Mouse (Mus musculus) layer of hippocampus, postnatal 14 days (tissue): ENCODE measurements at regions not wholly inside any gene's neighbourhood (a gene's known extent, or its start where the extent isn't known, plus 50 kb on each side); places are given as distances from the start of the nearest gene placed in this dataset.
A peak's percentile ranks its signal among the peaks of the same experiment; 100 is the strongest.

ENCODE experiments used
- DNase-seq, 2 experiments: peaks; one replicate each; pipeline ENCODE4 v3.0.0; 2021 to 2022; ENCODE audit warnings: low spot score in 2 of 2, mixed read lengths in 1 of 2

GRCm38 (mm10) chr15:61770721-61771542 lies 848.1 kb upstream of the A1bg start:
- no peak for DNase-seq

- peak in 1 of 2 experiments; percentile 10 for DNase-seq
Observed at GRCm38 (mm10) chr15:61766544-61767094, 843.8 kb upstream of the A1bg start.

GRCm38 (mm10) chr15:61753802-61754201 lies 831.0 kb upstream of the A1bg start:
- DNase-seq: no peak

GRCm38 (mm10) chr15:61723696-61724095 lies 800.9 kb upstream of the A1bg start:
- peak in 1 of 2 experiments; percentile 2 for DNase-seq

GRCm38 (mm10) chr15:61718486-61718885 lies 795.7 kb upstream of the A1bg start:
- DNase-seq: no peak

GRCm38 (mm10) chr15:61717216-61717615 lies 794.4 kb upstream of the A1bg start:
- DNase-seq: no peak

- DNase-seq: no peak
Observed at GRCm38 (mm10) chr15:61713953-61714352, 791.1 kb upstream of the A1bg start.

- no peak for DNase-seq
Observed at GRCm38 (mm10) chr15:61708928-61709327, 786.1 kb upstream of the A1bg start.

GRCm38 (mm10) chr15:61707952-61708351 lies 785.1 kb upstream of the A1bg start:
- peak in 1 of 2 experiments; percentile 20 for DNase-seq

- DNase-seq: no peak
Observed at GRCm38 (mm10) chr15:61692679-61693078, 769.9 kb upstream of the A1bg start.

GRCm38 (mm10) chr15:61690425-61690824 lies 767.6 kb upstream of the A1bg start:
- peak; percentile 49 to 51 for DNase-seq

- no peak for DNase-seq
Observed at GRCm38 (mm10) chr15:61689776-61690397, 767.1 kb upstream of the A1bg start.

GRCm38 (mm10) chr15:61682968-61683367 lies 760.2 kb upstream of the A1bg start:
- no peak for DNase-seq

GRCm38 (mm10) chr15:61670556-61670955 lies 747.7 kb upstream of the A1bg start:
- no peak for DNase-seq

- DNase-seq: peak; percentile 4 to 40
Observed at GRCm38 (mm10) chr15:61660581-61660980, 737.8 kb upstream of the A1bg start.

GRCm38 (mm10) chr15:61656951-61657350 lies 734.1 kb upstream of the A1bg start:
- peak in 1 of 2 experiments; percentile 13 for DNase-seq

GRCm38 (mm10) chr15:61654846-61655245 lies 732.0 kb upstream of the A1bg start:
- no peak for DNase-seq

- DNase-seq: no peak
Observed at GRCm38 (mm10) chr15:61653853-61654252, 731.0 kb upstream of the A1bg start.

GRCm38 (mm10) chr15:61618638-61619500 lies 696.1 kb upstream of the A1bg start:
- DNase-seq: no peak

- DNase-seq: no peak
Observed at GRCm38 (mm10) chr15:61610662-61611061, 687.9 kb upstream of the A1bg start.

GRCm38 (mm10) chr15:61609656-61610055 lies 686.8 kb upstream of the A1bg start:
- DNase-seq: no peak
